Mouse (Mus musculus): ENCODE results near the gene Cabp1. TPM values are rescaled to one million over a fixed set of nuclear protein-coding genes. Genes with fewer than 3 reads are reported as not detected.
A peak's percentile ranks its signal among the peaks of the same experiment; 100 is the strongest.
"Not testable (repeated sequence)": the region's sequence is repeated elsewhere in the genome, so short reads cannot be mapped to it uniquely, and the experiment has no call there.

Cabp1 gene
- polyA plus RNA-seq, 1 experiment: 444 TPM

DNA sequence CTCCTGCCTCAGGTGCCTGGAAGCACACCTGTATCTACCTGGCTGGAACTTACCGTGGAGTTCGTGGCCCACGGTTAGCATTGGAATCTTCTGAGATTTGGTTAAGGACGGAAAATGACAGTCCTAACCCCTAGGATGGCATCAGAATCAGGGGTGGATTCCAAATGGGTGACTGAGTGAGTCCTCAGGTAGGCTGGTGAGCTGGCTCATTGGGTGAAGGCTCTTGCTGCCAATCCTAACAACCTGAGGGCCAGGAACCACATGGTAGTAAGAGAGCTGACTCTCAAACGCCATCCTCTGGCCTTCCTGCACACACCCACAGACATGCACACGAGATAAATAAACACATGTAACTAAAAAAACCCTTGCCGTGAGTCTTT is 27.4 kb downstream of the Cabp1 start:
- Histone ChIP-seq H3K27ac (ENCODE audit: insufficient read depth, low read length) (no peak overlapping the region), H3K4me1 (ENCODE audit: control insufficient read depth, insufficient read depth, low read length) (no peaks in the 10 kb centered on the region), H3K4me3 (ENCODE audit: insufficient read depth, low read length) (no peak overlapping the region)
- TF ChIP-seq POLR2A (IDR thresholded peaks at IDR 0.05; ENCODE audit: extremely low read depth, insufficient read depth, low read length): no peak

DNA sequence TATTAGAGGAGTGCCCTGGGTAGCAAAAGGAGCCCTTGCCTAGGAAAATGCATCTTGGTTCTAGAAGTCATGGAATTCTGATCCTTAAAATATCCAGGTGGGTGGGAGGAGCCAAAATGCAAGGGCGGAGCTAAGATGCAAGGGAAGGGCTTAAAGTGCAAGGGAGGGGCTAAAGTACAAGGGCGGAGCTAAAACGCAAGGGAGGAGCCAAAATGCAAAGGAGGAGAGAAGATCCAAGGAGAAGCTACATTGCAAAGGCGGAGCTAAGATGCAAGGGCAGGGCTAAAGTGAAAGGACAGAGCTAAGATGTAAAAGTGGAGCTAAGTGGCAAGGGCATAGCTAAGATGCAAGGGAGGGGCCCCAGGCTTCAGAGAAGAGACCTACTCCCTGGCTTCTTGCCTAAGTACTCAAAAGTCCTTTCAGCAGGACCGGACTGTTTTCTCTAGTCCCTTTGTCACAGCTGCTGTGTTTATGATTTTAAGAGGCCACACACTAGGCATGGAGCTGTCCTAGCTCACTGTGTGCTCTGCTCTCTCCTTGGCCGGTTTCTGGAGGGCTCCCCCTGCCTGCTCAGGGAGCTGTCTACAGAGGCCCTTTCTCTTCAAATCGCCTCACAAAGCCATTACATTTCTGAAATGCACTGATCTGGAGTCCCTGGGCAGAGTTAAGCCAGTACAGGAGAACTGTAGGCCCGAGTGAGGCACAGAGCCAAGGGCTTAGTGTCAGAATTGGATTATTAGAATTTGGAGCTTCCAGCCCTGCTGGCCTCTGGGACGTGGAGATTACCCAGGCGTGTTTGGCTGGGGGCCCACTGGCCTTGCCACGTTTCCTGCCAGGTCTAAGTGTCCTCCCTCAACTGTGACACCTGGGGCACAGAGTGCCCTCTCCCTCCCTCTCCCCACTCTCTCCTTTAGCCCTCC is 28.0 kb downstream of the Cabp1 start:
- H3K4me1 ChIP-seq (ENCODE audit: control insufficient read depth, insufficient read depth, low read length): no peaks in the 10 kb centered on the region
- no peak overlapping the region for H3K4me3 ChIP-seq (ENCODE audit: insufficient read depth, low read length)
- no peak for TF ChIP-seq POLR2A (IDR thresholded peaks at IDR 0.05; ENCODE audit: extremely low read depth, insufficient read depth, low read length)
- no peak for TF ChIP-seq CTCF (IDR thresholded peaks at IDR 0.05; ENCODE audit: extremely low read depth, insufficient read depth, low read length)
- no peak overlapping the region for H3K27ac ChIP-seq (ENCODE audit: insufficient read depth, low read length)

DNA sequence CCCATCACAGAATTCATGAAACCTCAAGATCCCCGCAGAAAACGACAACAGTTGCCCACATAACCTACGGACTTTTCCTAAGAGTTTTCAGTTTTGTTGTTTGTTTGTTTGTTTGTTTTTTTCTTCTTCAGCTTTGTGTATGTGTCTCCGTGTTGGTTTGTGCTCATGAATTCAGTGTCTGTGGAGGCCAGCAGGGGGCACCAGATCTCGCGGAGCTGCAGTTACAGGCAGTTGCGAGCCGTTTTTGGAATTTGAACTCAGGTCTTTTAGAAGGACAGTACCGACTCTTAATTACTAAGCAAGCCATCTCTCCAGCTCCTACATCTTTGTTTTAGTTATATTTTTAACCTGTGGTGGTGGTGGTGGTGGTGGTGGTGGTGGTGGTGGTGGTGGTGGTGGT is 28.8 kb downstream of the Cabp1 start:
- no peak for TF ChIP-seq POLR2A (IDR thresholded peaks at IDR 0.05; ENCODE audit: extremely low read depth, insufficient read depth, low read length)
- TF ChIP-seq CTCF (IDR thresholded peaks at IDR 0.05; ENCODE audit: extremely low read depth, insufficient read depth, low read length): 0 out of 2 replicates have a peak, but pooled peaks have one; percentile 30
- no peak overlapping the region for H3K4me3 ChIP-seq (ENCODE audit: insufficient read depth, low read length)
- no peak overlapping the region for H3K27ac ChIP-seq (ENCODE audit: insufficient read depth, low read length)
- no peaks in the 10 kb centered on the region for H3K4me1 ChIP-seq (ENCODE audit: control insufficient read depth, insufficient read depth, low read length)

DNA sequence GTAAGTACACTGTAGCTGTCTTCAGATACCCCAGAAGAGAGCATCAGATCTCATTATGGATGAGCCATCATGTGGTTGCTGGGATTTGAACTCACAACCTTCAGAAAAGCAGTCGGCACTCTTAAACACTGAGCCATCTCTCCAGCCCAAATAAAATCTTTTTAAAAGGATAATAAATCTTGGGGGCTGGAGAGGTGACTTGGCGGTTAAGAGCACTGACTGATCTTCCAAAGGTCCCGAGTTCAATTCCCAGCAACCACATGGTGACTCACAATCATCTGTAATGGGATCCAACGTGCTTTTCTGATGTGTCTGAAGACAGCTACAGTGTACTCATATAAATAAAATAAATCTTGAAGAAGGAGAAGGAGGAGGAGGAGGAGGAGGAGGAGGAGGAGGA is 29.7 kb downstream of the Cabp1 start:
- not testable (repeated sequence) for H3K4me3 ChIP-seq (ENCODE audit: insufficient read depth, low read length); H3K4me1 ChIP-seq (ENCODE audit: control insufficient read depth, insufficient read depth, low read length); H3K27ac ChIP-seq (ENCODE audit: insufficient read depth, low read length)

DNA sequence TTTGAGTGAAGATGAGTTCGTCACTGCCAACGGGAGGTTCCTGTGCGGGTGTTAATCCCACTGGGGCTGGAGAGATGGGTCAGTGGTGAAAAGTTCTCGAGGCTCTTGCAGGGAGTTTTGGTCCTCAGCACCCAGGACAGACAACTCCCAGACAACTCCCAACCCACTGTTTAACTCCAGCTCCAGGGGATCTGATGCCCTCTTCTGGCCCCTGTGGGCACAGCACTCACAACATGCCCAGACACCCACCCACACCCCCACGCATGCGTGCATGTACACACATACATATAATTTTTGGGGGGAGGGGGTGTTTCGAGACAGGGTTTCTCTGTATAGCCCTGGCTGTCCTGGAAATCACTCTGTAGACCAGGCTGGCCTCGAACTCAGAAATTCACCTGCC is 30.6 kb downstream of the Cabp1 start:
- TF ChIP-seq CTCF (IDR thresholded peaks at IDR 0.05; ENCODE audit: extremely low read depth, insufficient read depth, low read length) (peak; percentile 44), POLR2A (IDR thresholded peaks at IDR 0.05; ENCODE audit: extremely low read depth, insufficient read depth, low read length) (no peak)
- H3K4me3 ChIP-seq (ENCODE audit: insufficient read depth, low read length): no peak overlapping the region
- H3K27ac ChIP-seq (ENCODE audit: insufficient read depth, low read length): no peak overlapping the region
- H3K4me1 ChIP-seq (ENCODE audit: control insufficient read depth, insufficient read depth, low read length): no peaks in the 10 kb centered on the region

DNA sequence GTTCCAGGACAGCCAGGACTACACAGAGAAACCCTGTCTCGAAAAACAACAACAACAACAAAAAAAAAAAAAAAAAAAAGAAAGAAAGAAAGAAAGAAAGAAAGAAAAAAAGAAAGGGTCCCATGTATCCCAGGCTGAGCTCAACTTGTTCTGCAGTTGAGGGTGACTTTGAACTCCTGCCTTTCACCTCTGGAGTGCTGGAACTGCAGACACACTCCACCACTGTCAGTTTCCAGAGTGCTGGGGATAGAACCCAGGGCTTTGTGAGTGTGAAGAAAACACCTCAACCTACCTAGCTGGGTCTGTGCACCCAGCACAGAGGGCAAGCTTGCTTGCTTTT is 32.3 kb downstream of the Cabp1 start:
- not testable (repeated sequence) for H3K27ac ChIP-seq (ENCODE audit: insufficient read depth, low read length); H3K4me1 ChIP-seq (ENCODE audit: control insufficient read depth, insufficient read depth, low read length); H3K4me3 ChIP-seq (ENCODE audit: insufficient read depth, low read length)

DNA sequence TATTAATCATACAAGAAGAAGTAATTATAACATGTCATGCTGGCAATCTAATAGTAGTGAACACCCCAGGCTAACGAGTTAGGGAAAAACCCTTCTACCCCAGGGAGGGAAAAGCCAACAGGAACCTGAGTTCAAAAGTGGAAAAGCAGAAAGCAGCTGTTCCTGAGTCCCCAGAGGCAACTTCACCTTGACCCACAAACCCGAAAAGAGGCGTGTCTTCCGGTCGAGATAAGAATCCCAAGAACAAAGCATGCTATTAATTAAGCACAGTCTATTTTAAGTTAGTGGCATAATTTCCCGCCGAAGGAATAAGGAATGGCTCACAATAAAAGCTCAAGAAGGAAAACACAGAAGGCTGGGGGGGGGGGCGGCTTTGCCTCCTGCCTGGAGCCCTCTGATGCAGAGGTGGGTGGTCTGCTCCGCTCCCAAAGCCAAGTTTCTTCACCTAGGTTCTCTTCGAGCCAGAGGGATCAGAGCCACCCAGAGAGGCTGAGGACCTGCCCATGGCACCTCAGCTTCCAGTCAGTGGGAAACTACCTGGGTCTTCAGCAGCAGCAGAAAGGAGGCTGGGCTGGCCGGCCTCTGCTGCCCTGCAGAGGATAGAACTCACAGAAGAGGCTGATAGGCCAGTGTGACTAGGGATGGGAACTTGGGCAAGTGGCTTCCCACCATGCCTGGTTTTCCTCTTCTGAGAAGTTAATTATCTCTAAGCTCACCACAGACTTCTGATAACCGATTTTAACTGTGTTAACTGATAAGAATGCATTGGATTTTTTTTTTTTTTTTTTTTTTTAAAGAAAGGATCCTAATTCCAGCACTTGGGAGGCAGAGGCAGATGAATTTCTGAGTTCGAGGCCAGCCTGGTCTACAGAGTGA is 32.9 kb downstream of the Cabp1 start:
- Histone ChIP-seq H3K4me1 (ENCODE audit: control insufficient read depth, insufficient read depth, low read length) (peaks cover 1% of the 10 kb centered on the region; the same call in 1 of the 2 replicates), H3K27ac (ENCODE audit: insufficient read depth, low read length) (no peak overlapping the region), H3K4me3 (ENCODE audit: insufficient read depth, low read length) (no peak overlapping the region)
- no peak for TF ChIP-seq CTCF (IDR thresholded peaks at IDR 0.05; ENCODE audit: extremely low read depth, insufficient read depth, low read length)
- no peak for TF ChIP-seq POLR2A (IDR thresholded peaks at IDR 0.05; ENCODE audit: extremely low read depth, insufficient read depth, low read length)

DNA sequence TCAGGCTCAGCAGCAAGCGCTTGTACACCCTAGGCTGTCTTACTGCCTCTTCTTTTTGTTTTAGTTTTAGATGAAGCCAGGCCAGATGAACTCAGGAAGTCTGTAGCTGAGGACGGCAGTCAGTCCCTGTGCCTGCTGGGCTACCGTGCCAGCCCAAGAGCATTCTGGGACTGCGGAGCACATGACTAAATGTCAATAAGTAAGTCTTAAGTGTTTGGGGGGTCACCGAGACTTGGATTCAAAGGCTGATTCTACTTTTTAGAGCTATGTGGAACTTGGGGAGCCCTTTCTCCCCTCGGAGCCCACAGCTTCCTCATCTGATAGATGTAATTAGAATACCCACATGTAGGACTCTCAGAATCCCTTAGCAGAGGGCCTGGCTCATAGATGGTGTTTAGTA is 33.5 kb downstream of the Cabp1 start:
- Histone ChIP-seq H3K27ac (ENCODE audit: insufficient read depth, low read length) (no peak overlapping the region; the same call in 1 of the 2 replicates), H3K4me1 (ENCODE audit: control insufficient read depth, insufficient read depth, low read length) (peaks cover 1% of the 10 kb centered on the region; the same call in 1 of the 2 replicates), H3K4me3 (ENCODE audit: insufficient read depth, low read length) (no peak overlapping the region)
- TF ChIP-seq POLR2A (IDR thresholded peaks at IDR 0.05; ENCODE audit: extremely low read depth, insufficient read depth, low read length) (no peak), CTCF (IDR thresholded peaks at IDR 0.05; ENCODE audit: extremely low read depth, insufficient read depth, low read length) (no peak)

DNA sequence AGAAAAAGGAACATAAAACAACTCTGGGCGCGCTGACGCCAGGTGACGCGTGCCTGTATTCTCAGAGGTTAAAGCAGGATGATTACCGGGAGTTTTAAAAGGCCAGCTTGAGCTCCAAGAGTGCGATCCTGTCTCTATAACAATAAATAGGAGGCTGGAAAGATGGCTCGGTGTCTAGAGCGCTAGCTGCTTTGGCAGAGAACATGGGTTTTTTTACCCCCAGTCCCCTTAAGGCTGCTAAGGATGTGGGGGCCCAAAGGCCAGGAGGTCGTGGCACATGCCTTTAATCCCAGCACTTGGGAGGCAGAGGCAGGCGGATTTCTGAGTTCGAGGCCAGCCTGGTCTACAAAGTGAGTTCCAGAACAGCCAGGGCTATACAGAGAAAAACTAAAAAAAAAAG is 35.0 kb downstream of the Cabp1 start:
- TF ChIP-seq CTCF (IDR thresholded peaks at IDR 0.05; ENCODE audit: extremely low read depth, insufficient read depth, low read length): no peak
- no peak for TF ChIP-seq POLR2A (IDR thresholded peaks at IDR 0.05; ENCODE audit: extremely low read depth, insufficient read depth, low read length)
- Histone ChIP-seq H3K4me1 (ENCODE audit: control insufficient read depth, insufficient read depth, low read length) (peaks cover 5% of the 10 kb centered on the region; the same call in 1 of the 2 replicates), H3K27ac (ENCODE audit: insufficient read depth, low read length) (peak overlapping the region; percentile 86), H3K4me3 (ENCODE audit: insufficient read depth, low read length) (peak overlapping the region; percentile 39)
